Mouse (Mus musculus) ovary, postnatal 36 days (tissue): ENCODE measurements around the gene Btrc.

Experiments
- DNase-seq: peaks from one replicate; pipeline ENCODE4 v3.0.0; 2022; ENCODE audit warnings: low spot score, mixed read lengths

Btrc gene

GRCm38 (mm10) chr19:45472691-45473520, 109.4 kb downstream of the Btrc start:
- no peak for DNase-seq

GRCm38 (mm10) chr19:45474686-45475085, 111.2 kb downstream of the Btrc start:
- no peak for DNase-seq

GRCm38 (mm10) chr19:45475928-45476553, 112.5 kb downstream of the Btrc start:
- no peak for DNase-seq

- DNase-seq: no peak
These were observed 116.0 kb downstream of the Btrc start for GRCm38 (mm10) chr19:45479548-45479947.

GRCm38 (mm10) chr19:45480490-45480889, 117.0 kb downstream of the Btrc start:
- no peak for DNase-seq

GRCm38 (mm10) chr19:45480951-45481350, 117.4 kb downstream of the Btrc start:
- DNase-seq: no peak

- no peak for DNase-seq
These were observed 119.9 kb downstream of the Btrc start for GRCm38 (mm10) chr19:45483470-45483869.

- DNase-seq: no peak
These were observed 122.9 kb downstream of the Btrc start for GRCm38 (mm10) chr19:45486206-45486991.

GRCm38 (mm10) chr19:45486992-45487387, 123.5 kb downstream of the Btrc start:
- no peak for DNase-seq

- no peak for DNase-seq
These were observed 126.4 kb downstream of the Btrc start for GRCm38 (mm10) chr19:45489961-45490360.

GRCm38 (mm10) chr19:45491246-45491645, 127.7 kb downstream of the Btrc start:
- no peak for DNase-seq

GRCm38 (mm10) chr19:45494121-45494775, 130.7 kb downstream of the Btrc start:
- DNase-seq: no peak

- DNase-seq: no peak
These were observed 141.9 kb downstream of the Btrc start for GRCm38 (mm10) chr19:45505446-45505845.

GRCm38 (mm10) chr19:45507531-45507930, 144.0 kb downstream of the Btrc start:
- no peak for DNase-seq

GRCm38 (mm10) chr19:45510680-45511079, 147.1 kb downstream of the Btrc start:
- DNase-seq: no peak

GRCm38 (mm10) chr19:45511406-45511805, 147.9 kb downstream of the Btrc start:
- no peak for DNase-seq

GRCm38 (mm10) chr19:45515341-45515740, 151.8 kb downstream of the Btrc start:
- no peak for DNase-seq

- DNase-seq: no peak
These were observed 152.7 kb downstream of the Btrc start for GRCm38 (mm10) chr19:45516264-45516663.

GRCm38 (mm10) chr19:45527382-45527781, 163.8 kb downstream of the Btrc start:
- DNase-seq: no peak

GRCm38 (mm10) chr19:45527931-45528534, 164.5 kb downstream of the Btrc start:
- no peak for DNase-seq

- no peak for DNase-seq
These were observed 165.8 kb downstream of the Btrc start for GRCm38 (mm10) chr19:45529294-45529693.
